Mouse (Mus musculus) cerebellum, adult (tissue): ENCODE data around the gene Tlr9.

Experiments used
- ATAC-seq: cut with Nextera tagmentation; 2 replicates; pipeline ENCODE4 v1.9.2; 2017; ENCODE audit warnings: mild to moderate bottlenecking, moderate library complexity, mixed read lengths; ENCODE audit not compliant: insufficient number of reproducible peaks, low FRiP score, low TSS enrichment

Tlr9 gene

DNA sequence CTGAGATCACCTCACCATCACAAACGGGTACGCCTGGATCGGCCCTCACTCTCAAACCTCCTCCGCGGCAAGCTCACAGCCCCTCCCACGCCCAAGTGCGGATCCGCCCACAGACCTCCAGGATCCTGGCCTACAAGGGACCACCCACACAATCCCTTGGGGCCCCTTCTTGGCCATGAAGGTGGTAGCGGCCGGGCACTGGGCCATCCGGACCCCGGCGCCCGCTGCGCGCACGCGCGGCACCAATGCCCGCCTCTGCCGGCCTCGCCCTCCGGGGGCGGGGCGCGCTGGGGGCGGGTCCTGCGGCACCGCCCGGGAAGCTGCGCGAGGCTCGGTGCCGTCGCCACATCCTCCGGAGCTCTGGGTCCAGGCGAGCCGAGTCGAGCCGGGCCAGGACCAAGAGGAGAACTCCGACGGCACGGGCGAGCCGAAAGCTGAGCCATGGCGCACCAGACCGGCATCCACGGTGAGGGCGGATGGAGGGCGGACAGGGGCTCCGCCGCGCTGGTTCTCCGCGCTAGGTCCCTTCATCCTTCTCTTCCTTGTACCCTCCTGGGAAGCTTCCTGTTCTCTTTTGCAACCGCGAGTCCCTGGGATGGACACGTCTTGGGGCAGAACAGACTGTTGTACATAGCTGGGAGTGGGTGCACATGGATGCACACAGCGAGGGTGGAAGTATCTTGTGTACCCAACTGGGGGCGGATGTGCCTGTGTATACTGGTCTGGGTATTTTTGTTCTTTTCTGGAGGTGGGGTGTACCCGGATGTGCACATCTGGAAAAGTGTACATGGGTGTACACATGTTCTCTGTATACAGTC, 19.4 kb upstream of the Tlr9 start, which contains the start of gene Twf2:
Gene Twf2 (plus strand): TSS at position 290 of the 818 bp plus-strand sequence.
- ATAC-seq = peak; percentile 68

DNA sequence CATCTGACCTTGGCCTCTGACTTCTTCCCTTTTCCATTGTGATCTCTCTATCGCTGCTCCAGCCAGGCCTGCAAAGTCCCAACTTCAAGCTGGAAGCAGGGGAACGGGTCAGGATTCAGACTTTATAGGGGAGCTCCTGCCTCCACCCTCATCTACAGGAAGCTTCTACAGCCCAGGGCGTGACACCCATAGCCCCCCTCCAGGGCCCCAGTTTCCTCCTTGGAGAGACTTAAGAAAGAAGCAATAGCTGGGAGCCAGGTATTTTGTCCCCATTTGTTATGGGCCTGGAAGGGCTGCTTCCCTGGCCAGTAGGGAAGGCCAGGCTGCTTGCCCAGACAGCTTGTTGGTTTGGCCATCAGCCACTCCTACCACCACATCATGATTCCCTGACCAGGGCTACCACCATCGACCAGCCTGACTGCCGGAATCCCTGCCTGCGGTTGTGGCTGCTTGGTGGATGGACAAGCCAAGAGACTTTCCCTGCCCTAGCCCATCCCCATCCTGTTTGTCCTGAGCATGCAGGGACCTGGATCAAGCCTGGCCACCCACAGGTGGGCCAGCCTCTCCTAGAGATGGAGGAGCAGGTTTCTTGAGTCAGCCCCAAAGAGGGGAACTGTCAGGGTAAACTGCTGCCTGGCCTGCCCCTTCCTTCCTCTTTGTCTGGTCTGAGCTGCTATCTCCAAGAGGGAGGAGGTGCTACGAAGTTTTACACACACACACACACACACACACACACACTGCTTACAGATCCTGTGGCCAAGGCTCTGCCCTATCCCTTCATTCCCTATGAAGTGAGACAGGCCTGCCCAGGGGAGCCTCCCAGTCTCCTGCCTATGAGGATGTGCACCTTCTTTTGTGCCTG, 18.2 kb upstream of the Tlr9 start:
- peak; percentile 26; the same call in 1 of the 2 replicates for ATAC-seq

DNA sequence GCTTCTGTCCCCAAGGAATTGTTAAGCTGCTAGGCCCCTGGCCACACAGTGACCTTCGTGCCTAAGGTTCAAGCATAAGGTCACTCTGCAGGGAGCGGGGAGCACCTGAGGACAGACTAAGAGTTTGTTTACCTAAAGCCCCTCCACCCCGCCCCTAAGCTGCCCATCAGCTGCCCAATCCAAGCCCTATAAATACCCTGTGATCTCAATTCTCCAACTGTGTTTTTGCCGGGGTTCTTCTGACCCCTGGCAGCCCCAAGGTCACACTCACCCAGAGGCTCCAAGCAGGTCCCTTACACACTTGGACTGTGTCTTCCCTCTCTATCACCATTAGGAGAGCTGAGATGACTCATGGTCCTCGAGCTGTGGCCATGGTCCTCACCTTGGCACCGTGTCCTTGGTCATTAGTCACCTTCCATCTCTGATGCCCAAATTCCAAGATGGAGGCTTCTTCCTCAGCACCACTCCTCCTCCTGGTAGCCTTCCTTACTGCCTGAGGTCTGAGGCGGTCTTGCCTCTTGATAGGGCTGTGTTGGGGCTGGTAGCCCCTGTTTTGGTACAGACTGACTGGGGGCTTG, 16.6 kb upstream of the Tlr9 start:
- no peak for ATAC-seq

DNA sequence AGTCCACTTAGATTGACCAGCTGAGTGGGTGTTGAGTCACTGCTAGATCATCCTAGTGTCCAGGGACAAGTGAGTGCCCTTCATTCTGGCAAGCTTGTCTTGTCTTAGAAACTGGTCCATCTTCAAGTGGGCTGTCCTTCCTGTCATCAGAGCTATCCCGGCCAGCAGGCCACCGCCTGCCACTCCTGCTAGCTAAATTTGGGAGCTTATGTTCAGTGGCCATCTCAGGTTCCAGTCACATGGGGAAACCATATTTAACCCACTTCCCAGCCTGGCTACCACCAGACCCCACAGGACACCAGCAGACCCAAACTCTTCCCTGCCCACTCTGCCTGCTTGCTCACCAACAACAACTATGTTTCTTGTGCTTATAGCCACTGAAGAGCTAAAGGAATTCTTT, 15.9 kb upstream of the Tlr9 start:
- no peak for ATAC-seq

DNA sequence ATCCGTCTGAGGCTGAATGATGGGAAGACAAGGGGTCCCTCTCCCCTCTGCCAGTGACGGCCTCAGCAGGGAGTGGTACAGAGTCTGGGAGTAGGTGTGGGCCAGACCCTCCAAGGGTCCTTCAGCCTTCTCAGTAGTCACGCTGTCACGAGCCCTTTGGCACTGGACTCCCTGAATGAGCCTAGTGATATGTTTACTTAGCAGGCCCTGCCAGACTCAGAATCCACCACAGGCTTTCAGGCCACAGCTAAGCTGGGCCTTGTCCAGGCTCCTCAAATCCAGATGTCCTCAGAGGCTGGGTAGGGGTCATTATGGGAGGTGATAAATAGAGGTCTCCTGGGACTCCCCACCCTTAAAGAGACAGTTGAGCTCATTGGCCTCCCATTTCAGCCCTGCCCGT, 14.2 kb upstream of the Tlr9 start:
- no peak for ATAC-seq

DNA sequence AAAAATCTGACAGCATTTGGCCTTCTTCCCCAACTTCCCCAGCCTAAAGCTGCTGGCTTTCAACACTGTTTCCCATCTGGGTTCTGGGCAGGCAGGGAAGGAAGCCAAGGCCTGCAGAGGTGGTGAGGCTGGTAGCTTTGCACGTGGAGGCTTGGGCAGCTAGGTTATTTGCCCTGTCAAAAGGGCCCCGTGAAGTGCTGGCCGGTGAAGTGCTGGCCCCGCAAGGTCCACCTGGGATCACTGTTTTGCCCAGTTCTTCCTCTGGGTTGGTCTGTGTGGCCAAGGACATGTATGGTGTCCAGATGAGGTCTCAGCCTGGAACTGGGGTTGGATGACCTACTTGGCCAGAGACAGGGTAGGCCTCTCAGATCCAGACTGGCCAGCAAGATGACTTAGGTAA, 12.4 kb upstream of the Tlr9 start:
- no peak for ATAC-seq

DNA sequence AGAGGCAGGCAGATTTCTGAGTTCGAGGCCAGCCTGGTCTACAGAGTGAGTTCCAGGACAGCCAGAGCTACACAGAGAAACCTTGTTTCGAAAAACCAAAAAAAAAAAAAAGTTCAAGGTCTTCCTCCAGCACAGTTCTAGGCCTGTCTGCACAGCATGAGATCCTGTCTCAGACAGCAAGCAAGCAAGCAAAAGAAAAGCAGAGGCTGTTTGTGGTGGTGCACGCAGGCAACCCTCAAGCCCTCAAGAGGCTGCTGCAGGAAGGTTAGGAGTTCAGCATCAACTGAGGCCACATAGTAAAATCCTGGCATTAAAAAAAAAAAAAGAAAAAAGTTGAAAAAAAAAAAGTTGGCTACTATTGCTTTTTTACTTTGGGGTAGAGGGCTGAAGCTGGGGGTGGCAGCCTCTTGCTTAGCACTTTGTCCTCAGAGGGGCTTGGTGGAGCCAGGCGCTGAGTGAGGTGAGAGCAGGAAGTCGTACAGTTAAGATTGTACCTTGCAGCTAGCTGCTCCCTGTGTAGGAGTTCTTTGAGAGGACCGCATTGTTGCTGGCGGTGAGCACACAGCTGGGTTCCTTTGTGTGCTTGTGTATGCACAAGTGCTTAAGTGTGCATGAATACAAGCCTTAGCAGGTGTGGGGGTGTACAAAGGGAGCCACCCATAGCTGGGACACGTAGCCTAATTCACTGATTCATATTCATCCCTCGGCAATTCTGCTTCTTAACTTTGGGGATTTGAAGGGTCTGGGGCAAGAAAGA, 11.4 kb upstream of the Tlr9 start:
- no peak for ATAC-seq

DNA sequence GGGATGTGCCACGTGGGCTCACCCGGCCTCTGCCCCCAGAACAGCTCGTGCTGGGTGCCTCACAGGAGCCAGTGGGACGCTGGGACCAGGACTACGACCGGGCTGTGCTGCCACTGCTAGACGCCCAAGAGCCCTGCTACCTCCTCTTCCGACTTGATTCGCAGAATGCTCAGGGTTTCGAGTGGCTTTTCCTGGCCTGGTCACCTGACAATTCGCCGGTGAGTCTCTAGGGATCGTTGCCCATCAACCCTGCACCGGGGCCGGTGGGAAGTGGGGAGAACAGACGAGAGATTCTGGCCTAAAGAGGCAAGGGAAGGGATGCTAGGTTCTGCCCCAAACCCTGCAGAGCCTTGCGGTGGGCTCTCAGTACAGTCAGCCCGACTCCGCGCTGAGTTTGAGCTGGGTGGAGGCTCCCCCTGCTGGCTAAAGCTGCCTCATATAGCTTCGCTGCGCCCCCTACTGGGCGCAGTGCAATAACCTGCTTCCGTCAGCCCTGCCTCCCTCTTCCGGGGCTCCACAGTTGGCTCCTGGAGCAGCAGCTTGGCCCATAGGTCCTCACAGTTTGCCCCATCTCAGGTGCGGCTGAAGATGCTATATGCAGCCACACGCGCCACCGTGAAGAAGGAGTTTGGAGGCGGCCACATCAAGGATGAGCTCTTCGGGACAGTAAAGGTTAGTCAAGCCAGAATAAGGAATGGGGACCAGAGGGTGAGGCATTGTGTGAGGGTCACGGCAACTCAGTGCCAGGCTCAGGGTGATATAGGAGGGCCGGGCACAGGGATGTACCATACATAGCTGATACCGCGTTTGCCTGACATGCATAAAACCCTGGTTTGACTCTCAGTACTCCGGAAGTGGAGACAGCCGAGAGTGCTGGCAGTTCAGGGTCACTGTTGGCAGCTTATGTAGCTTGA, 10.5 kb upstream of the Tlr9 start:
- peak; percentile 86 for ATAC-seq

DNA sequence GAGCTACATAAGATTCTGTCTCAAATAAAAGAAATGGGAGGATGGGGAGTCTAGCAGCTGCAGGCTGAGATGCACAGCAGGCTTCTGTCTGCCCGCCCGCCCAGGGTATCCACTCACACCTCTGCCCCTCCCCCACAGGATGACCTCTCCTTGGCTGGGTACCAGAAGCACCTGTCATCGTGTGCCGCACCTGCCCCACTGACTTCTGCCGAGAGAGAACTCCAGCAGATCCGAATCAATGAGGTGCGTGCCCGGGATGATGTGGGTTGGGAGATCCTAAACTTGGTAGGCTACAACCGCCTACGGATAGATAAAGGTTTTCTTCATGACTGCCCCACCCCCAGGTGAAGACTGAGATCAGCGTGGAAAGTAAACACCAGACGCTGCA, 9.8 kb upstream of the Tlr9 start:
- no peak for ATAC-seq

DNA sequence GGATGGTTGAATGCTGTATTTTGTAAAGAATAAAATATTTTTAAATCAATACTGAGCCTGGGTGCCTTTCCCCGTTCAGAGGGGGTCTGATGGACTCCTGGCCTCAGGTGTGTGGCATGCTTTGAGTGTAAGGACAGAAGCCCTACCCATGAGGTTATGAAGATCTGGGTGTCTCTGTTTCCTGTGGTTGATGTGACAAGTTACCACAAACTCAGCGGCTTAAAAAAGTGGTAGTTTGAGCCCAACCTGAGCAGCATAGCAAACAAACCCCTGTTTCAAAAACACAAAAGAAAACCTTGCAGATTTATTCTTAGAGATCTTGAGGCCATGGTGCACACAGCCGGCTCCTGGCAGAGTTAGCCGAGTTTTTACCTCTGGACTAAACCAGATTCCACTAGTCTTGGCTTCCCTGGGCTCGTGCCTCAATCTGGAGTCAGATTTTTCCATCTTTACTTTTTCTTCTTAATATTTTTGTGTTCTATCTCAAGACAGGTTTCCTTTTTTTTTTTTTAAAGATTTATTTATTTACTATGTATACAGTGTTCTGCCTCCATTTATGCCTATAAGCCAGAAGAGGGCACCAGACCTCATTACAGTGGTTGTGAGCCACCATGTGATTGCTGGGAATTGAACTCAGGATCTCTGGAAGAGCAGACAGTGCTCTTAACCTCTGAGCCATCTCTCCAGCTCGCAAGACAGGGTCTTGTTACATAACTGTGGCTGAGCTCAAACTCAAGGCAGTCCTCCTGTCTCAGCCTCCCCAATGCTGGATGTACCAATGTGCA, 6.9 kb upstream of the Tlr9 start:
- no peak for ATAC-seq

DNA sequence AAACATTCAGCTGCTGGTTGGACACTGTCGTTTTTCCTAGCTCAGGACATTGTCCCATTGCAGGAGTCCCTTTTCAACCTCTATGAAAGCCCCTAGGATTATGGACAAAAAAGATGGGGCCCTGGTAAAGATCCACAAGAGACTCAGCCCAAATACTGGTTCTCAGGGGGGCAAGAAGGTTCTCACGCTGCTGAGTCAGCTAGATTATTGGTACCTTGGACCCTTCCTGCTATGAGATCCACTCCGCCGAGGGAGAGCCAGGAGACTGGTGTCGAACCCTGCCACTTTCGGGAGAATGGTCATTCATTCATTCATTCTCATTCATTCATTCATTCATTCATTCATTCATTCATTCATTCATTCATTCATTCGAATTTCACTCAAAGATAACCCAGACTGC, 5.4 kb upstream of the Tlr9 start:
- ATAC-seq = no peak

DNA sequence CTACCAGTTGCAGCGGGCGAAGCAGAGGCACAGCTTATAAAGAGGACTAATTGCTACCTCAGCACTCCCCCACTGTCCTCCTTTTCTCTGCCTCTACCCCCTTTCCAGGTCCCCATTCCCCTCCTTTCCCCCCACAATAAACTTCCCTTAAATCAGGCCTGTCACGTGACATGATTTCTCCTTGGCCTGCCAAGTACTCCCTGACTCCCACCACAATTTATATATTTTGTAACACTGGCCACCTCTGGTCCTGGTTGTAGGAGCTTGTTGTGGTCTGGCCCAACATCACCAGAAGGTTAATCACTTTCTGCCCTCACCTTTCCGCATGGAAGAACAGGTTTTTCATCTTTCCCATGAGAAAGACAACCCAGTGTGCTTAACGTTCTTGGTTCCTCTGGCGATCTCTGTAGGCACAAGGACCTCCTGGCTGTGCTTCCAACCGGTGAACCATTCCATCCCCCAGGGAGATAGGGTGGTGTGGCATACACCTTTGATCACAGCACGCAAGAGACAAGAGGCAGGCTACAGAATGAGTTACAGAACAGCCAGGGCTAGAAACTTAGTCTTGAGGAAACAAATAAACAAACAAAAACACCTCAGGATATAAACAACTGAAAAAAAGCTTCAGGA, 1.4 kb upstream of the Tlr9 start:
- ATAC-seq = no peak

DNA sequence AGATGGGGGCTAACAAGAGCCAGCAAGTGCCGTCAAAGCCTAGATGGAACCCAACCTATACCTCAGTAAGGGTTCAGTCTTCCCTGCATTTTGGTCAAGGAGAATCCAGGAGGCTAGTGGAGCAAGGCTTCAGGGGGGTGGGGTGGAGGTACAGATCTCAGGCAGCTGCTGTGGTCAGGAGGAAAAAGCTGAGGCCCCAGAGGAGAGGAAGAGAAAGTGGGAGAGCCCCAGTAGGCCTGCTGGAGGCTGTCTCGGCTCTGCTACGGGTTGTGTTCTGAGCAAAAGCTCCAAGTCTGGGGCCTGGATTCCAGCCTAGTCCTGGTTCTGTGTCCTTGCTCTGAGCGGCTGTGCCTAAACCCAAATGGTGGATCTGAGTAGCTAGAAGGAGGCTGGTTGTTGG, 596 bp downstream of the Tlr9 start:
- ATAC-seq = no peak

DNA sequence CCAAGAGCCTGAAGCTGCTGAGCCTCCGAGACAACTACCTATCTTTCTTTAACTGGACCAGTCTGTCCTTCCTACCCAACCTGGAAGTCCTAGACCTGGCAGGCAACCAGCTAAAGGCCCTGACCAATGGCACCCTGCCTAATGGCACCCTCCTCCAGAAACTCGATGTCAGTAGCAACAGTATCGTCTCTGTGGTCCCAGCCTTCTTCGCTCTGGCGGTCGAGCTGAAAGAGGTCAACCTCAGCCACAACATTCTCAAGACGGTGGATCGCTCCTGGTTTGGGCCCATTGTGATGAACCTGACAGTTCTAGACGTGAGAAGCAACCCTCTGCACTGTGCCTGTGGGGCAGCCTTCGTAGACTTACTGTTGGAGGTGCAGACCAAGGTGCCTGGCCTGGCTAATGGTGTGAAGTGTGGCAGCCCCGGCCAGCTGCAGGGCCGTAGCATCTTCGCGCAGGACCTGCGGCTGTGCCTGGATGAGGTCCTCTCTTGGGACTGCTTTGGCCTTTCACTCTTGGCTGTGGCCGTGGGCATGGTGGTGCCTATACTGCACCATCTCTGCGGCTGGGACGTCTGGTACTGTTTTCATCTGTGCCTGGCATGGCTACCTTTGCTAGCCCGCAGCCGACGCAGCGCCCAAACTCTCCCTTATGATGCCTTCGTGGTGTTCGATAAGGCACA, 3.2 kb downstream of the Tlr9 start:
- no peak for ATAC-seq

DNA sequence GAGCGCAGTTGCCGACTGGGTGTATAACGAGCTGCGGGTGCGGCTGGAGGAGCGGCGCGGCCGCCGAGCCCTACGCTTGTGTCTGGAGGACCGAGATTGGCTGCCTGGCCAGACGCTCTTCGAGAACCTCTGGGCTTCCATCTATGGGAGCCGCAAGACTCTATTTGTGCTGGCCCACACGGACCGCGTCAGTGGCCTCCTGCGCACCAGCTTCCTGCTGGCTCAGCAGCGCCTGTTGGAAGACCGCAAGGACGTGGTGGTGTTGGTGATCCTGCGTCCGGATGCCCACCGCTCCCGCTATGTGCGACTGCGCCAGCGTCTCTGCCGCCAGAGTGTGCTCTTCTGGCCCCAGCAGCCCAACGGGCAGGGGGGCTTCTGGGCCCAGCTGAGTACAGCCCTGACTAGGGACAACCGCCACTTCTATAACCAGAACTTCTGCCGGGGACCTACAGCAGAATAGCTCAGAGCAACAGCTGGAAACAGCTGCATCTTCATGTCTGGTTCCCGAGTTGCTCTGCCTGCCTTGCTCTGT, 3.8 kb downstream of the Tlr9 start:
- ATAC-seq = 0 out of 2 replicates have a peak, but pooled peaks have one; percentile 52

DNA sequence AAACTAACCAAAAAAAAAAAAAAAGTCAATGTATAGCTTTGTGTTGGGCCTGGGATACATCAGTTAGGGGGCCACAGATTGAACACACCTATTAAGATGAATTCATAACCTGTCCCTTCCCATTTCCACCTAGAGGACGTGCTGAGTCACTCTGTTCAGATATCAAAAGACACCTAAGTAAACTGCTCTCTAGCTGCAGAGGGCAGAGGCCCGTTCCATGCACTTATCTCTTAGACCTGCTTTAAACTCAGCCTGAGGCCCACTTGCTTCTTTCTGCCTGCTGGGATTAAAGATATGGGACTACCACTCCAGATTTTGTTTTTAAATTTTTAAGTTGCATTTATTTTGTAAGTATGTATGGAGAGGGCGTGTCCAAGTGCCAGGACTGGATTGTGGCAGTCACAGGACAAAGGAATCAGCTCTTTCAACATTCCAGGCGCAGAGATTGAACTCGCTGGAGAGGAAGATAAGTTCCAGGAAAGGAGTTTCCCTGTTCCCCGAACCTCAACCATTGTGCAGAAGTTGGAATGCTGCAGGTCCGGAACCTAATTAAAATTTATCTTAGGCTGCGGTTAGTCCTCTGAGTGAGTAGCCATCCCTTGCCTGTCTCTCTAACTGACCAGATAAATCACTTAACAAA, 5.5 kb downstream of the Tlr9 start:
- ATAC-seq = no peak
